Mouse (Mus musculus): ENCODE results near the gene Ankrd23.

- TF ChIP-seq EP300 (IDR thresholded peaks at IDR 0.05; ENCODE audit: low read depth) (no peak), CTCF (IDR thresholded peaks at IDR 0.05; ENCODE audit: low read depth) (no peak)
Observed at GRCm38 (mm10) chr1:36522210-36522609, 14.5 kb downstream of the Ankrd23 start.
